Mouse (Mus musculus): ENCODE measurements around the gene Gna14. TPM values are rescaled to one million over a fixed set of nuclear protein-coding genes. Genes with fewer than 3 reads are reported as not detected.
A peak's percentile ranks its signal among the peaks of the same experiment; 100 is the strongest.

Gna14 gene
- 2.1 and 3.2 TPM in 2 replicates for polyA plus RNA-seq (2012; rRNA removed)

- peak; percentile 36 for DNase-seq (ENCODE audit: low read depth)
Measured at GRCm38 (mm10) chr19:16435531-16436231, at the start of gene Gna14. Gna14 (plus strand) TSS chr19:16435762.

GRCm38 (mm10) chr19:16386514-16386913 lies 49.0 kb upstream of the Gna14 start:
- DNase-seq (ENCODE audit: low read depth), result no peak

- no peak for DNase-seq (ENCODE audit: low read depth)
Measured at GRCm38 (mm10) chr19:16390192-16390795, 45.3 kb upstream of the Gna14 start.

- no peak for DNase-seq (ENCODE audit: low read depth)
Measured at GRCm38 (mm10) chr19:16394381-16394780, 41.2 kb upstream of the Gna14 start.

- no peak for DNase-seq (ENCODE audit: low read depth)
Measured at GRCm38 (mm10) chr19:16403101-16403500, 32.5 kb upstream of the Gna14 start.

- no peak for DNase-seq (ENCODE audit: low read depth)
Measured at GRCm38 (mm10) chr19:16407727-16408126, 27.8 kb upstream of the Gna14 start.

- no peak for DNase-seq (ENCODE audit: low read depth)
Measured at GRCm38 (mm10) chr19:16411302-16411701, 24.3 kb upstream of the Gna14 start.

GRCm38 (mm10) chr19:16418086-16418663 lies 17.4 kb upstream of the Gna14 start:
- DNase-seq (ENCODE audit: low read depth), result no peak

- DNase-seq (ENCODE audit: low read depth), result no peak
Measured at GRCm38 (mm10) chr19:16425596-16425995, 10.0 kb upstream of the Gna14 start.

GRCm38 (mm10) chr19:16431368-16431767 lies 4.2 kb upstream of the Gna14 start:
- no peak for DNase-seq (ENCODE audit: low read depth)

- DNase-seq (ENCODE audit: low read depth), result no peak
Measured at GRCm38 (mm10) chr19:16434879-16435278, 683 bp upstream of the Gna14 start.

- no peak for DNase-seq (ENCODE audit: low read depth)
Measured at GRCm38 (mm10) chr19:16436335-16437169, 990 bp downstream of the Gna14 start.

GRCm38 (mm10) chr19:16437170-16437483 lies 1.6 kb downstream of the Gna14 start:
- DNase-seq (ENCODE audit: low read depth), result no peak

- DNase-seq (ENCODE audit: low read depth), result no peak
Measured at GRCm38 (mm10) chr19:16437906-16438305, 2.3 kb downstream of the Gna14 start.

GRCm38 (mm10) chr19:16439278-16439677 lies 3.7 kb downstream of the Gna14 start:
- DNase-seq (ENCODE audit: low read depth), result no peak

GRCm38 (mm10) chr19:16439834-16440233 lies 4.3 kb downstream of the Gna14 start:
- DNase-seq (ENCODE audit: low read depth), result no peak

GRCm38 (mm10) chr19:16441329-16441728 lies 5.8 kb downstream of the Gna14 start:
- no peak for DNase-seq (ENCODE audit: low read depth)

GRCm38 (mm10) chr19:16443335-16443734 lies 7.8 kb downstream of the Gna14 start:
- DNase-seq (ENCODE audit: low read depth), result no peak

- no peak for DNase-seq (ENCODE audit: low read depth)
Measured at GRCm38 (mm10) chr19:16446612-16447011, 11.1 kb downstream of the Gna14 start.

GRCm38 (mm10) chr19:16447832-16448621 lies 12.5 kb downstream of the Gna14 start:
- no peak for DNase-seq (ENCODE audit: low read depth)

GRCm38 (mm10) chr19:16448796-16449195 lies 13.2 kb downstream of the Gna14 start:
- DNase-seq (ENCODE audit: low read depth), result no peak

- DNase-seq (ENCODE audit: low read depth), result no peak
Measured at GRCm38 (mm10) chr19:16450824-16451223, 15.3 kb downstream of the Gna14 start.

Measured in gonadal fat pad, adult 2 months (tissue).